Comparison of ENCODE assay signal across 9 mouse cellular contexts in the genomic region with DNA sequence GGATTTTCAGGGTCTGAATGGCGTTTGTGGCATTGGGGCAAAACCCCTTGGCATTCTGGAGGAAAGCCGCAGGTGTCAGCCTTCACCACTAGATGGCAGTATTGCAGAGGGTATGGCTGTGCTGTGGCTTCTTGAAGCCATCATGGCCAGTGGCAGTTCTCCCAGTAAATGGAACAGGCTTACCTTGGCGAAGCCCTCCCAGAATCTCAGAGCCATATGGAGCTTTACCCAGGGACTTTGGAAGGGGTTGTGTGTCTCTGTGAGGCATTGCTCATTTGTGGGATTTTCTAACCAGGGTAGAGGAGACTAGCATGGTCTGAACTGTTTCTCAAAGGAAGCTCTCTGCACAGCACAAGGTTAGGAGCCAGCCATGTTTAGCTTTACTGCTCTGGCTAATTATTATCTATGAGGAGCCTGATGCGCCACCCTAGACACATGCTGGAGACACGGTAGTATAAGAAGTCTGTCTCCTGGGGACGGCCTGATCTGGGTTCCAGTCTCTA. TPM values are rescaled to one million over a fixed set of nuclear protein-coding genes. Genes with fewer than 3 reads are reported as not detected.
DNase-seq lines count a peak whose midpoint lies in the region; ATAC-seq lines count a peak whose summit lies in the region.
"Had no signal": no experiment of that assay in that cellular context is flagged by ENCODE, and none has a peak within 500 bp of the region (broad histone marks: within the 10 kb centered on the region; RNA-seq: fewer than 3 reads in every experiment).

No protein-coding gene starts in this region.

- no peak overlapping the region for H3K4me3 ChIP-seq in intestine, embryonic 14.5 days (ENCODE audit: low read depth, low read length)
- H3K4me3 ChIP-seq: limb, embryonic 15.5 days had no signal

- no peak overlapping the region for H3K27ac ChIP-seq in intestine, embryonic 14.5 days (ENCODE audit: low read depth)
- H3K27ac ChIP-seq: limb, embryonic 15.5 days had no signal

- H3K36me3 ChIP-seq in intestine, embryonic 14.5 days (ENCODE audit: control insufficient read depth, insufficient read depth, low read length) = no peaks in the 10 kb centered on the region
- H3K36me3 ChIP-seq: limb, embryonic 15.5 days had no signal

- no peaks in the 10 kb centered on the region for H3K27me3 ChIP-seq in intestine, embryonic 14.5 days (replicated peaks; ENCODE audit: control insufficient read depth, insufficient read depth, low read length)
- H3K27me3 ChIP-seq: limb, embryonic 15.5 days had no signal

- no peak overlapping the region for H3K9ac ChIP-seq in intestine, embryonic 14.5 days (ENCODE audit: low read length)
- H3K9ac ChIP-seq: limb, embryonic 15.5 days had no signal

- no peaks in the 10 kb centered on the region for H3K4me1 ChIP-seq in intestine, embryonic 14.5 days (replicated peaks; ENCODE audit: control insufficient read depth, insufficient read depth, low read length)

- H3K4me2 ChIP-seq in intestine, embryonic 14.5 days (ENCODE audit: low read length) = no peak overlapping the region
- H3K4me2 ChIP-seq: limb, embryonic 15.5 days had no signal

- DNase-seq in Muller cell, postnatal 12 days (ENCODE audit: inconsistent ontology term) = peak; percentile 64
- peak; percentile 74 for DNase-seq in cerebellum, adult 18-20 months
- DNase-seq in frontal cortex, adult 2 months (ENCODE audit: extremely low spot score in 1 of 2, low spot score in 1 of 2) = peak; percentile 41 to 89
- DNase-seq in intestine, embryonic 14.5 days (ENCODE audit: low spot score) = peak; percentile 94
- DNase-seq in left cerebral cortex, postnatal 10 days (ENCODE audit: extremely low spot score in 1 of 2, low spot score in 2 of 2) = peak; percentile 68 to 73
- DNase-seq in mesoderm, embryonic 11.5 days (ENCODE audit: low read depth, low spot score) = peak; percentile 83
- DNase-seq in right cerebral cortex, postnatal 4 days = peak; percentile 73
- peak; percentile 54 to 65 for DNase-seq in urinary bladder, postnatal 4 days (ENCODE audit: low spot score in 2 of 2)

- peak; percentile 85 for ATAC-seq in intestine, embryonic 14.5 days (replicated peaks; ENCODE audit: low FRiP score, low TSS enrichment, low read depth)

- intact Hi-C loops in left cerebral cortex, postnatal 10 days (cut with DNase I) = loop anchor here (5.0 to 10.0 kb wide), 2 partner anchors 106 to 259 kb away; no protein-coding TSS in a partner anchor

- H3K9me3 ChIP-seq in intestine, embryonic 14.5 days (ENCODE audit: control insufficient read depth, low read length) = no peaks in the 10 kb centered on the region
- H3K9me3 ChIP-seq: limb, embryonic 15.5 days had no signal

- 28% methylated on average over 6 of the region's 6 CpGs for WGBS in intestine, embryonic 14.5 days

RNA-seq across cellular contexts. Expression of a gene that starts 22.5 kb away (rescaled TPM):
- polyA plus RNA-seq in frontal cortex, adult 2 months (2012; rRNA removed) = not detected in 2 replicates
- 1.9 and 2.1 TPM in 2 replicates for polyA plus RNA-seq in intestine, embryonic 14.5 days (2014; fragmentation: Nextera tagmentation; extraction: Ambion mirVana)
- not detected for total RNA-seq in left cerebral cortex, postnatal 10 days (2021)

RNA-seq across cellular contexts. Expression of a gene that starts 38.2 kb away (rescaled TPM):
- polyA plus RNA-seq in frontal cortex, adult 2 months (2012; rRNA removed) = 323 and 391 TPM in 2 replicates
- polyA plus RNA-seq in intestine, embryonic 14.5 days (2014; fragmentation: Nextera tagmentation; extraction: Ambion mirVana) = 0.18 and 0.30 TPM in 2 replicates
- 10 to 100 TPM; 27.7 to 82.3 TPM for total RNA-seq in left cerebral cortex, postnatal 10 days (2021)

Comparison
In these comparisons a context has a peak if more than half of its experiments do, and no peak if none do; other contexts are left out.
1. RNA of a gene that starts 38.2 kb away (polyA plus RNA-seq): 323 to 391 TPM in frontal cortex, adult 2 months; 0.18 to 0.30 TPM in intestine, embryonic 14.5 days; every median in the first group is over 100 times any median in the second.
2. Peak in every context shown above with its lines, with median percentiles within 50 percentile points of each other: DNase-seq.